In genomic region chr5:102904066-102904465, GRCm38 (mm10) we compare ENCODE assay signal across 26 mouse cellular contexts.
A peak's percentile ranks its signal among the peaks of the same experiment; 100 is the strongest.
DNase-seq lines count a peak whose midpoint lies in the region; TF ChIP-seq lines count a peak whose summit lies in the region.
"Had no signal": no experiment of that assay in that cellular context is flagged by ENCODE, and none has a peak within 500 bp of the region (broad histone marks: within the 10 kb centered on the region; RNA-seq: fewer than 3 reads in every experiment).

No protein-coding gene starts in this region.

- H3K4me3 ChIP-seq in cortical plate, adult 2 months (ENCODE audit: insufficient read depth, low read length) = no peak overlapping the region
- H3K4me3 ChIP-seq: erythroblast, embryonic 14.5 days; heart, embryonic 13.5 days; hindbrain, embryonic 10.5 days; intestine, embryonic 15.5 days; liver, embryonic 13.5 days; megakaryocyte, embryonic 14.5 days; midbrain, embryonic 13.5 days; stomach, embryonic 15.5 days had no signal

- TF ChIP-seq CTCF in cortical plate, adult 2 months (IDR thresholded peaks at IDR 0.05; ENCODE audit: extremely low read depth, insufficient read depth, low read length) = no peak

- peak; percentile 30 to 35 for DNase-seq in frontal cortex, postnatal 36 days (ENCODE audit: low spot score in 2 of 2)
- no peak for DNase-seq in frontal cortex, postnatal 14 days (ENCODE audit: low spot score in 2 of 2)
- DNase-seq in kidney, adult 9 months = peak; percentile 24
- no peak for DNase-seq in kidney, postnatal 14 days
- peak; percentile 27 to 46 for DNase-seq in layer of hippocampus, postnatal 36 days
- no peak for DNase-seq in layer of hippocampus, adult 11-12 months (ENCODE audit: low spot score)
- no peak for DNase-seq in embryo, embryonic 11 days
- DNase-seq: adrenal gland, postnatal 10 days; cerebellum, adult 11 months; cerebellum, adult 9-11 months; heart, postnatal 10 days; left cerebral cortex, postnatal 4 days; liver, embryonic 13.5 days; lung, adult 18-20 months; lung, postnatal 4 days; right cerebral cortex, postnatal 25 days; thymus, adult 18-20 months; thymus, postnatal 25 days had no signal

- peak; percentile 9; the same call in 1 of the 2 replicates for TF ChIP-seq POLR2A in cortical plate, adult 2 months (IDR thresholded peaks at IDR 0.05; ENCODE audit: extremely low read depth, insufficient read depth, low read length)

- H3K27ac ChIP-seq in cortical plate, adult 2 months (ENCODE audit: insufficient read depth, low read length) = no peak overlapping the region
- H3K27ac ChIP-seq: heart, embryonic 13.5 days; hindbrain, embryonic 10.5 days; intestine, embryonic 15.5 days; liver, embryonic 13.5 days; midbrain, embryonic 13.5 days; stomach, embryonic 15.5 days had no signal

- no peaks in the 10 kb centered on the region for H3K4me1 ChIP-seq in cortical plate, adult 2 months (ENCODE audit: control insufficient read depth, insufficient read depth, low read length)
- H3K4me1 ChIP-seq: intestine, embryonic 15.5 days; liver, embryonic 13.5 days; megakaryocyte, embryonic 14.5 days; stomach, embryonic 15.5 days had no signal

Comparison
In these comparisons a context has a peak if more than half of its experiments do, and no peak if none do; other contexts are left out.
1. DNase-seq: peak in frontal cortex, postnatal 36 days (2 of 2), kidney, adult 9 months (single experiment) and layer of hippocampus, postnatal 36 days (2 of 2); none in frontal cortex, postnatal 14 days (0 of 2), kidney, postnatal 14 days (single experiment), layer of hippocampus, adult 11-12 months (single experiment) and embryo, embryonic 11 days (single experiment).